In the genomic region with DNA sequence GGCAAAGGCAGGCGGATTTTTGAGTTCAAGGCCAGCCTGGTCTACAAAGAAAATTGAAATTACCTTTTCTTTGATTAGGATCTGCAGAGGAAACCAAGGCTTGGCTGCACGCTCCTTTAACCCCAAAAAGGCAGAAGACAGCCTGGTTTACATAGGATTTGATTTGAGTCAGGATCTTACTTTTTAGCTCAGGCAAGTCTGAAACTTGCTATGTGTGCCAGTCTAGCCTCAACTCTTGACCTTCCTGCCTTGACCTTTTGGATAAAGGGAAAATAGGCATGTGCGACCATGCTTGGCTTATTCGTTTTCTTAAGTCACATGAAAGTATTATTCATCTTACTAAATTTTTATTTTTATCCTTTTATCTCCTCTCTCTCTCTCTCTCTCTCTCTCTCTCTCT, we compare ENCODE assay signal across 11 mouse cellular contexts. TPM values are rescaled to one million over a fixed set of nuclear protein-coding genes. Genes with fewer than 3 reads are reported as not detected.
DNase-seq lines count a peak whose midpoint lies in the region; ATAC-seq and TF ChIP-seq lines count a peak whose summit lies in the region.
"Had no signal": no experiment of that assay in that cellular context is flagged by ENCODE, and none has a peak within 500 bp of the region (broad histone marks: within the 10 kb centered on the region; RNA-seq: fewer than 3 reads in every experiment).

No protein-coding gene starts in this region.

- no peaks in the 10 kb centered on the region for H3K27me3 ChIP-seq in heart, adult 2 months (ENCODE audit: control insufficient read depth, insufficient read depth, low read length)
- no peaks in the 10 kb centered on the region for H3K27me3 ChIP-seq in stomach, embryonic 15.5 days (replicated peaks)
- H3K27me3 ChIP-seq in stomach, postnatal 0 days (ENCODE audit: control insufficient read depth, insufficient read depth, low read length) = no peaks in the 10 kb centered on the region
- H3K27me3 ChIP-seq in limb, embryonic 15.5 days = no peaks in the 10 kb centered on the region
- no peaks in the 10 kb centered on the region for H3K27me3 ChIP-seq in stomach, embryonic 16.5 days (ENCODE audit: control insufficient read depth, insufficient read depth, low read length)

- H3K79me2 ChIP-seq in heart, adult 2 months (replicated peaks; ENCODE audit: control insufficient read depth, insufficient read depth, low read length) = peaks cover 5% of the 10 kb centered on the region; the same call in 1 of the 2 replicates

- peaks cover 12% of the 10 kb centered on the region for H3K36me3 ChIP-seq in heart, adult 2 months (ENCODE audit: control insufficient read depth, insufficient read depth, low read length)
- H3K36me3 ChIP-seq in stomach, embryonic 15.5 days = peaks cover 3% of the 10 kb centered on the region; the same call in 1 of the 2 replicates
- H3K36me3 ChIP-seq in stomach, postnatal 0 days (ENCODE audit: control insufficient read depth, insufficient read depth, low read length) = no peaks in the 10 kb centered on the region
- peaks cover 3% of the 10 kb centered on the region; the same call in 1 of the 2 replicates for H3K36me3 ChIP-seq in limb, embryonic 15.5 days
- H3K36me3 ChIP-seq in stomach, embryonic 16.5 days (ENCODE audit: control insufficient read depth, insufficient read depth, low read length) = 0 out of 2 replicates have a peak, but pooled peaks cover 3% of the 10 kb centered on the region

- no peak for TF ChIP-seq CTCF in heart, adult 2 months (IDR thresholded peaks at IDR 0.05)
- TF ChIP-seq CTCF in stomach, postnatal 0 days (IDR thresholded peaks at IDR 0.05; ENCODE audit: low read depth) = no peak

- no peak overlapping the region for H3K4me3 ChIP-seq in heart, adult 2 months
- H3K4me3 ChIP-seq in stomach, embryonic 15.5 days (replicated peaks) = no peak overlapping the region
- H3K4me3 ChIP-seq in stomach, postnatal 0 days (ENCODE audit: low read depth, low read length) = no peak overlapping the region
- H3K4me3 ChIP-seq in limb, embryonic 15.5 days = no peak overlapping the region
- H3K4me3 ChIP-seq in stomach, embryonic 16.5 days (replicated peaks; ENCODE audit: low read length) = no peak overlapping the region

- TF ChIP-seq POLR2A in heart, adult 2 months (IDR thresholded peaks at IDR 0.05; ENCODE audit: insufficient read depth, low read depth, low read length) = no peak

- 83% methylated on average over 4 of the region's 4 CpGs for WGBS in heart, adult 2 months
- 79% methylated on average over 4 of the region's 4 CpGs for WGBS in stomach, embryonic 15.5 days
- WGBS in stomach, postnatal 0 days = 94% methylated on average over 4 of the region's 4 CpGs
- WGBS in limb, embryonic 15.5 days = 90% methylated on average over 4 of the region's 4 CpGs
- 80% methylated on average over 4 of the region's 4 CpGs for WGBS in stomach, embryonic 16.5 days

- intact Hi-C loops in heart, adult 2 months (cut with DNase I) = loop anchor here (5.0 to 10.0 kb wide), 3 partner anchors 68 to 1613 kb away; partner anchors contain the start of genes Gm9970, Nrbp1, Pisd and Yes1
- intact Hi-C loops in heart, postnatal 14 days (cut with DNase I) = loop anchor here (5.0 kb wide), 1 partner anchor 138 kb away; no protein-coding TSS in a partner anchor

- no peak for TF ChIP-seq EP300 in heart, adult 2 months (IDR thresholded peaks at IDR 0.05; ENCODE audit: insufficient read depth, low read depth, low read length)
- no peak for TF ChIP-seq EP300 in stomach, postnatal 0 days (optimal IDR thresholded peaks at IDR 0.05)

- no peak overlapping the region for H3K4me2 ChIP-seq in stomach, embryonic 15.5 days
- no peak overlapping the region for H3K4me2 ChIP-seq in stomach, postnatal 0 days (replicated peaks; ENCODE audit: low read depth)
- H3K4me2 ChIP-seq in limb, embryonic 15.5 days = no peak overlapping the region
- H3K4me2 ChIP-seq in stomach, embryonic 16.5 days (ENCODE audit: low read depth, low read length) = no peak overlapping the region

- peak overlapping the region; percentile 47 for H3K27ac ChIP-seq in heart, adult 2 months
- H3K27ac ChIP-seq in stomach, embryonic 15.5 days = peak overlapping the region; percentile 46; the same call in 1 of the 2 replicates
- no peak overlapping the region for H3K27ac ChIP-seq in stomach, postnatal 0 days (replicated peaks)
- H3K27ac ChIP-seq in limb, embryonic 15.5 days = 0 out of 2 replicates have a peak overlapping the region, but pooled peaks have one; percentile 57
- peak overlapping the region; percentile 62; the same call in 1 of the 2 replicates for H3K27ac ChIP-seq in stomach, embryonic 16.5 days (ENCODE audit: low read length)

- no peaks in the 10 kb centered on the region for H3K9me3 ChIP-seq in stomach, embryonic 15.5 days
- H3K9me3 ChIP-seq in stomach, postnatal 0 days (ENCODE audit: control insufficient read depth, low read length) = no peaks in the 10 kb centered on the region
- no peaks in the 10 kb centered on the region for H3K9me3 ChIP-seq in limb, embryonic 15.5 days
- no peaks in the 10 kb centered on the region for H3K9me3 ChIP-seq in stomach, embryonic 16.5 days (replicated peaks; ENCODE audit: control insufficient read depth, low read length)

- ATAC-seq in stomach, embryonic 15.5 days (ENCODE audit: insufficient read depth, low FRiP score, low read depth) = no peak
- ATAC-seq in stomach, postnatal 0 days (ENCODE audit: low FRiP score, low TSS enrichment) = no peak
- no peak for ATAC-seq in limb, embryonic 15.5 days (ENCODE audit: insufficient number of reproducible peaks, low FRiP score, low TSS enrichment, low read depth)
- no peak for ATAC-seq in stomach, embryonic 16.5 days (ENCODE audit: insufficient read depth, low FRiP score)
- no peak for ATAC-seq in activated CD4-positive, CD25-positive, alpha-beta regulatory T cell, adult 4 months

- H3K9ac ChIP-seq in heart, adult 2 months (ENCODE audit: low read depth, low read length) = no peak overlapping the region
- no peak overlapping the region for H3K9ac ChIP-seq in stomach, embryonic 15.5 days
- no peak overlapping the region for H3K9ac ChIP-seq in stomach, postnatal 0 days (ENCODE audit: low read length)
- no peak overlapping the region for H3K9ac ChIP-seq in limb, embryonic 15.5 days
- no peak overlapping the region for H3K9ac ChIP-seq in stomach, embryonic 16.5 days (ENCODE audit: low read length)

- no peak for DNase-seq in heart, adult 2 months
- DNase-seq in heart, postnatal 14 days = no peak
- DNase-seq in stomach, postnatal 0 days (ENCODE audit: low spot score) = no peak
- DNase-seq in adrenal gland, adult 18-20 months (ENCODE audit: low spot score in 2 of 2) = no peak

- H3K4me1 ChIP-seq in heart, adult 2 months (ENCODE audit: control insufficient read depth, insufficient read depth, low read length) = peaks cover 3% of the 10 kb centered on the region
- H3K4me1 ChIP-seq in stomach, embryonic 15.5 days = 0 out of 2 replicates have a peak, but pooled peaks cover 7% of the 10 kb centered on the region
- H3K4me1 ChIP-seq in stomach, postnatal 0 days (replicated peaks; ENCODE audit: control insufficient read depth, insufficient read depth) = 0 out of 2 replicates have a peak, but pooled peaks cover 2% of the 10 kb centered on the region
- H3K4me1 ChIP-seq in limb, embryonic 15.5 days = peaks cover 19% of the 10 kb centered on the region
- H3K4me1 ChIP-seq in stomach, embryonic 16.5 days (ENCODE audit: control insufficient read depth, insufficient read depth, low read length) = peaks cover 14% of the 10 kb centered on the region; the same call in 1 of the 2 replicates

RNA-seq across cellular contexts. Expression of gene Prr14l, which starts 0.8 kb away (rescaled TPM):
- 1 to 10 TPM; 6.0 to 6.3 TPM for total RNA-seq in heart, adult 2 months (2021)
- 3.4 and 4.0 TPM in 2 replicates for polyA plus RNA-seq in heart, adult 2 months (2012; rRNA removed)
- 10 to 100 TPM; 10.1 to 11.6 TPM for total RNA-seq in heart, postnatal 14 days (2021)
- 14.9 and 18.7 TPM in 2 replicates for polyA plus RNA-seq in stomach, embryonic 15.5 days (2015; fragmentation: Nextera tagmentation; extraction: Ambion mirVana)
- polyA plus RNA-seq in stomach, postnatal 0 days (2015; fragmentation: Nextera tagmentation; extraction: Ambion mirVana) = 5.6 and 8.8 TPM in 2 replicates
- 12.7 and 16.7 TPM in 2 replicates for polyA plus RNA-seq in limb, embryonic 15.5 days (2015; fragmentation: Nextera tagmentation; extraction: Ambion mirVana)
- polyA plus RNA-seq in stomach, embryonic 16.5 days (2015; fragmentation: Nextera tagmentation; extraction: Ambion mirVana) = 10.3 and 16.3 TPM in 2 replicates
- total RNA-seq in adrenal gland, adult 18-20 months (2021) = 10 to 100 TPM; 27.5 to 34.5 TPM
- polyA plus RNA-seq in activated CD4-positive, CD25-positive, alpha-beta regulatory T cell, adult 4 months (2017; shearing (Covaris generic)) = 10 to 100 TPM; 18.6 to 28.0 TPM

RNA-seq across cellular contexts. Expression of gene Depdc5, which starts 8.7 kb away (rescaled TPM):
- total RNA-seq in heart, adult 2 months (2021) = 10 to 100 TPM; 17.5 to 22.3 TPM
- polyA plus RNA-seq in heart, adult 2 months (2012; rRNA removed) = 7.6 and 15.1 TPM in 2 replicates
- 10 to 100 TPM; 19.3 to 24.2 TPM for total RNA-seq in heart, postnatal 14 days (2021)
- 15.9 and 21.3 TPM in 2 replicates for polyA plus RNA-seq in stomach, embryonic 15.5 days (2015; fragmentation: Nextera tagmentation; extraction: Ambion mirVana)
- 4.1 and 5.2 TPM in 2 replicates for polyA plus RNA-seq in stomach, postnatal 0 days (2015; fragmentation: Nextera tagmentation; extraction: Ambion mirVana)
- 18.7 and 19.7 TPM in 2 replicates for polyA plus RNA-seq in limb, embryonic 15.5 days (2015; fragmentation: Nextera tagmentation; extraction: Ambion mirVana)
- 16.9 and 19.4 TPM in 2 replicates for polyA plus RNA-seq in stomach, embryonic 16.5 days (2015; fragmentation: Nextera tagmentation; extraction: Ambion mirVana)
- 10 to 100 TPM; 22.1 to 30.9 TPM for total RNA-seq in adrenal gland, adult 18-20 months (2021)
- polyA plus RNA-seq in activated CD4-positive, CD25-positive, alpha-beta regulatory T cell, adult 4 months (2017; shearing (Covaris generic)) = 10 to 100 TPM; 19.2 to 19.8 TPM

RNA-seq across cellular contexts. Expression of gene Gm20671, which starts 27.9 kb away (rescaled TPM):
- total RNA-seq in heart, adult 2 months (2021) = 1 to 10 TPM in 1 of 2 experiments, under 1 TPM in 1; 0.97 to 1.2 TPM
- polyA plus RNA-seq in heart, adult 2 months (2012; rRNA removed) = 1.3 TPM in 1 of 2 replicates, not detected in the other
- total RNA-seq in heart, postnatal 14 days (2021) = not detected
- not detected in 2 replicates for polyA plus RNA-seq in stomach, embryonic 15.5 days (2015; fragmentation: Nextera tagmentation; extraction: Ambion mirVana)
- polyA plus RNA-seq in stomach, postnatal 0 days (2015; fragmentation: Nextera tagmentation; extraction: Ambion mirVana) = not detected in 2 replicates
- polyA plus RNA-seq in limb, embryonic 15.5 days (2015; fragmentation: Nextera tagmentation; extraction: Ambion mirVana) = not detected in 2 replicates
- not detected in 2 replicates for polyA plus RNA-seq in stomach, embryonic 16.5 days (2015; fragmentation: Nextera tagmentation; extraction: Ambion mirVana)
- total RNA-seq in adrenal gland, adult 18-20 months (2021) = not detected
- not detected for polyA plus RNA-seq in activated CD4-positive, CD25-positive, alpha-beta regulatory T cell, adult 4 months (2017; shearing (Covaris generic))
- total RNA-seq: adrenal gland, postnatal 10 days; left cerebral cortex, adult 18-20 months had no signal
- polyA plus RNA-seq: intestine, postnatal 0 days had no signal
